Mouse (Mus musculus): Measurements from ENCODE around the gene Haus6.

DNA sequence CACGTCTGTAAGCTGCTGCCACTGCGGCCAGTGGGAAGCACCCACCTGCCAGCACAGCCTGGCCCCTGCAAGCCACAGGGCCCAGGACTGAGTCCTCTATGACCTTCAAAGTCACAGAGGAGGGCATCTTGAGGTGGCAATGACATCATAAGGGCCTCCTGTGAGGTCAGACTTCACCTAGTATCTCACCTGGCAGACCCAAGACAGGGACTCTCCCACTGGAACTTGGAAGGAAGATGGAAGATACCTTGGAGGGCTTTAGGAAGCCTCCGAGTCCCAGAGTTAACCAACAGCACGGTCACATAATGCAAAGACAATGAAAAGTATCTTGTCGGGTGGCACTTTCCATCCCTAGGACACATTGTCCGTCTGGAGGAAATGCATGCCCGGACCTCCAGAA lies 53.6 kb downstream of the Haus6 start, which contains the start of gene Saxo1:
- TF ChIP-seq CTCF (IDR thresholded peaks at IDR 0.05; ENCODE audit: borderline replicate concordance, insufficient read depth, low read depth, low read length): no peak
- TF ChIP-seq POLR2A (IDR thresholded peaks at IDR 0.05; ENCODE audit: borderline replicate concordance, insufficient read depth, low read length): no peak
